ENCODE assay signal across 8 mouse cellular contexts in genomic region chr11:21238279-21239020, GRCm38 (mm10). TPM values are rescaled to one million over a fixed set of nuclear protein-coding genes. Genes with fewer than 3 reads are reported as not detected.
A peak's percentile ranks its signal among the peaks of the same experiment; 100 is the strongest.
DNase-seq lines count a peak whose midpoint lies in the region; ATAC-seq lines count a peak whose summit lies in the region.

No protein-coding gene starts in this region.

- WGBS in forebrain, embryonic 10.5 days: 1% methylated on average over 65 of the region's 65 CpGs
- under 1% methylated on average over 21 of the region's 65 CpGs for WGBS in hindbrain, embryonic 13.5 days
- under 1% methylated on average over 43 of the region's 65 CpGs for WGBS in liver, embryonic 13.5 days (ENCODE audit: insufficient replicate concordance)
- WGBS in neural tube, embryonic 12.5 days: 1% methylated on average over 50 of the region's 65 CpGs

- peak overlapping the region; percentile 65 for H3K4me2 ChIP-seq in hindbrain, embryonic 13.5 days
- H3K4me2 ChIP-seq in liver, embryonic 13.5 days: peak overlapping the region; percentile 82
- peak overlapping the region; percentile 68 for H3K4me2 ChIP-seq in neural tube, embryonic 12.5 days (replicated peaks)

- ATAC-seq in hindbrain, embryonic 13.5 days (ENCODE audit: low FRiP score): peak; percentile 92
- ATAC-seq in liver, embryonic 13.5 days (ENCODE audit: low read depth): peak; percentile 75
- peak; percentile 90 for ATAC-seq in neural tube, embryonic 12.5 days (ENCODE audit: low FRiP score, low read depth)

- H3K4me3 ChIP-seq in forebrain, embryonic 10.5 days: peak overlapping the region; percentile 72
- H3K4me3 ChIP-seq in hindbrain, embryonic 13.5 days: peak overlapping the region; percentile 93
- peak overlapping the region; percentile 93 for H3K4me3 ChIP-seq in liver, embryonic 13.5 days (replicated peaks)
- H3K4me3 ChIP-seq in neural tube, embryonic 12.5 days: peak overlapping the region; percentile 99

- H3K36me3 ChIP-seq in forebrain, embryonic 10.5 days (replicated peaks): no peaks in the 10 kb centered on the region
- no peaks in the 10 kb centered on the region for H3K36me3 ChIP-seq in hindbrain, embryonic 13.5 days
- H3K36me3 ChIP-seq in liver, embryonic 13.5 days: no peaks in the 10 kb centered on the region
- no peaks in the 10 kb centered on the region for H3K36me3 ChIP-seq in neural tube, embryonic 12.5 days

- H3K4me1 ChIP-seq in forebrain, embryonic 10.5 days: peaks cover 19% of the 10 kb centered on the region
- peaks cover 15% of the 10 kb centered on the region for H3K4me1 ChIP-seq in hindbrain, embryonic 13.5 days (replicated peaks)
- peaks cover 19% of the 10 kb centered on the region for H3K4me1 ChIP-seq in liver, embryonic 13.5 days (replicated peaks)
- peaks cover 5% of the 10 kb centered on the region; the same call in 1 of the 2 replicates for H3K4me1 ChIP-seq in neural tube, embryonic 12.5 days

- H3K27ac ChIP-seq in forebrain, embryonic 10.5 days: peak overlapping the region; percentile 99
- peak overlapping the region; percentile 97 for H3K27ac ChIP-seq in hindbrain, embryonic 13.5 days
- peak overlapping the region; percentile 89 for H3K27ac ChIP-seq in liver, embryonic 13.5 days
- peak overlapping the region; percentile 95 for H3K27ac ChIP-seq in neural tube, embryonic 12.5 days

- peak; percentile 36 for DNase-seq in kidney, adult 11 months
- no peak for DNase-seq in kidney, postnatal 10 days
- peak; percentile 29 for DNase-seq in adipocyte (ENCODE audit: low spot score)
- peak; percentile 64 for DNase-seq in forebrain, embryonic 10.5 days (ENCODE audit: extremely low spot score, low spot score)
- peak; percentile 45 for DNase-seq in liver, embryonic 13.5 days
- peak; percentile 18 to 44 for DNase-seq in thymus, postnatal 10 days (ENCODE audit: low spot score in 2 of 2)

- no peaks in the 10 kb centered on the region for H3K27me3 ChIP-seq in forebrain, embryonic 10.5 days (ENCODE audit: poor library complexity, severe bottlenecking)
- H3K27me3 ChIP-seq in hindbrain, embryonic 13.5 days: no peaks in the 10 kb centered on the region
- H3K27me3 ChIP-seq in liver, embryonic 13.5 days: no peaks in the 10 kb centered on the region
- no peaks in the 10 kb centered on the region for H3K27me3 ChIP-seq in neural tube, embryonic 12.5 days (replicated peaks)

- peak overlapping the region; percentile 99 for H3K9ac ChIP-seq in hindbrain, embryonic 13.5 days
- H3K9ac ChIP-seq in liver, embryonic 13.5 days: peak overlapping the region; percentile 98
- peak overlapping the region; percentile 99 for H3K9ac ChIP-seq in neural tube, embryonic 12.5 days

- H3K9me3 ChIP-seq in forebrain, embryonic 10.5 days: no peaks in the 10 kb centered on the region
- no peaks in the 10 kb centered on the region for H3K9me3 ChIP-seq in hindbrain, embryonic 13.5 days
- no peaks in the 10 kb centered on the region for H3K9me3 ChIP-seq in liver, embryonic 13.5 days (replicated peaks)
- H3K9me3 ChIP-seq in neural tube, embryonic 12.5 days: no peaks in the 10 kb centered on the region

RNA-seq across cellular contexts. Expression of gene Vps54, which starts 0.6 kb away (rescaled TPM):
- 11.2 and 12.3 TPM in 2 replicates for polyA plus RNA-seq in forebrain, embryonic 10.5 days (2016; fragmentation: Nextera tagmentation; extraction: Ambion mirVana)
- polyA plus RNA-seq in hindbrain, embryonic 13.5 days (2015; fragmentation: Nextera tagmentation; extraction: Ambion mirVana): 10.1 and 10.5 TPM in 2 replicates
- 3.8 and 4.5 TPM in 2 replicates for polyA plus RNA-seq in liver, embryonic 13.5 days (2015; fragmentation: Nextera tagmentation; extraction: Ambion mirVana)
- polyA plus RNA-seq in neural tube, embryonic 12.5 days (2016; fragmentation: Nextera tagmentation; extraction: Ambion mirVana): 16.6 and 17.1 TPM in 2 replicates
